Mouse (Mus musculus) brain, embryonic 18.5 days (tissue): ENCODE results near the gene Kcnn1.
"Not testable (repeated sequence)": the region's sequence is repeated elsewhere in the genome, so short reads cannot be mapped to it uniquely, and the experiment has no call there.

Experiments
- DNase-seq: peaks from one replicate; pipeline ENCODE4 v3.0.0-alpha.2; 2012; ENCODE audit warnings: low read depth, low spot score

The Kcnn1 gene

DNA sequence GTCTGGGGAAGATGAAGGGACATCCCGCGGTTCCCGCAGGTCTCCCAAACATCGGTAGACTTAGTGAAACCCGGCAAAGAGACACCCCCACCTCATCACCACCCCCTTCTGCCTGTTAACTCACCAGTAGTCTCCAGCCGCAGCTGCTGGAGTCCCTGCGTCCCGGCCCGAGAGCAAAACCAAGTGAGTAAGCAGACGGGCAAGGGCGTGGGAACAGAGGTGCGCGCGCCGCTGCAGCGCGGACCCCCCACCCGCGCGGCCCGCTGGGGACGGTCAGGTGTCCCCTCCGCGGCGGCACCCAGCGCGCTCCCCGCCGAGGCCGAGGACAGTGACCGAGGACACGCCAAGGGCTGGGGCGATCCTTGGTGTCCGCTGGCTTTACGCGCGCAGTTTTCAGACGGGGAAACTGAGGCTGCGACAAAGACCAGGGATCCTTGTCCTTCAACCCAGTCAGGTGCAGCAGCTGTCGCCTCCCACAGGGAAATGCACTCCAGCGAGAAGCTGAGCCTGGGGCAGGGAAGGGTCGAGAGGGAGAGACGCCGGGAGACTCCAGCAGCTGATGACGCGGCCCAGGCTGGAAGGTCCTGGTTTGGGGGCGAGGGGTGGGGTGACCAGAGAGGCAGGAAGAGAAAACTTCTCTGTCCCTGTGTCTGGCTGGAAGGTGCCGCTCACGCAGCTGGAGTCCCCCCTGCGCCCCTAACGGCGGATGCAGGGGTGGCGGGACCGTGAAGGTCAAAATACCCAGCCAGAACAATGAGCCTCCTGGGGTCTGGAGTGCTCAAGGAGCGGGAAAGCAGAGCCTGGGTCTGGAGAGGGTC is at the start of gene Kcnn1:
Gene Kcnn1 (minus strand): TSS at position 435 of the 818 bp plus-strand sequence.
- no peak for DNase-seq

DNA sequence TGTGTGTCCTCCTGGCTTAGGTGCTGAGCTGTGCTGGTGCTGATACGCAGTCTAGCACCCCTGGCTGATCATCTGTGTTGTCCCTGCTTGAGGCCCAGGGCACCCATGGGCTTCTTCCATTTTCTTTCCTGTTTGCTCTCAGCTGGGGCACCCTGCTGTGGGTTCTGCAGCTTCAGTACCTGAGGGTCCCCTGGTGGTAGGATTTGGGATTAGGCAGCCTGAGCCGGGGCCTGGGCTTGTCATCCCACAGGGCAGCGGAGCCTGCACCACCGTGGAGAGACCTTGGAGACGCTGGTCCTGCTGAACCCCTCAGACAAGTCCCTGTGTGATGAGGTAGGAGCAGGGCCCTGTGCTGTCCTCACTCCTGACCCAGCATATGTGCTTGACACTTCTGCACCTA is 48.5 kb upstream of the Kcnn1 start:
- DNase-seq: no peak

GRCm38 (mm10) chr8:70907518-70907917 is 44.5 kb upstream of the Kcnn1 start:
- no peak for DNase-seq

DNA sequence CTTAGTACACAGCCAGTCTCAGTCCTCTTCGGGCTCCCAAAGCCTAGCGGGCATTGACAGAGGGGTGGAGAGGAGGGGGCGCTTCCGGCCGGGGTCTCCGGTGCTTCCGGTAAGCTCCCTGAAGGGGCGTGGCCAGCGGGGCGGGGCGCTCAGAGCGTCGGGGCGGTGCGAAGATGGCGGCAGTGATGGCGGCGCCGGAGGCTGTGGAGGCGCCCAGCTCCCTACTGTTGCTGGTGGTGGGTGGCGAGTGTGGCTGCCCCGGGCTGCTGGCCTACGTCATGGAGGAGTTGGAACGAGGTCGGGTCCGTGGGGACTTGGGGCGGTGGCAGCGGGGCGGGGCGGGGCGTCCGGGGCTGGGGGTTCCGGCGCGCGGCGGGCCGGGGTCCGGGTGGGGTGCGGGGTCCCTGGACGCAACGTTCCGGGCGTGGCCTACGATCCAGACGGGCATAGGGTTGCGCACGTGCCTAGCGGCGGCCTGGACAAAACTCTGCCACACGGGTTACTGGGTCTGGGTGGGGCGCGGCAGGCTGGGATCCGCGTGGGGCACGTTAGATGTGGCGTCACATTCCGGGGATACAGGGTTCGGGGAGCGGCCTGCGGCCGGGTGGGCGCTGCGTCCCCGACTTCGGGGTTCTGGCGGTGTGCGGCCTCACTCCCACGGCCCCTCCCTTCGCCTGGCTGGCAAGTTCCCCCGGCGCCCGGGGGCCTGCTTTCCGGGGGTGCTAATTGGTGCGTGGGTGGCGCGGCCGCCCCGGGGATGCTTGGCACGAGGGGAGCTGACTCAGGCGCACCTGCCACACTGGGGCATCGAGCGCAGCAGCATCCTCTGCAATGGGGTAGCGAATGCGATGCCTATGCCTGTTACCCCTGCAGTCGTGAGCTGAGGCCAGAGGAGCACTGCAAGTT is 43.0 kb upstream of the Kcnn1 start, which contains the start of gene Map1s:
Gene Map1s (plus strand): TSS at position 102 of the 906 bp plus-strand sequence.
- DNase-seq: peak; percentile 80

DNA sequence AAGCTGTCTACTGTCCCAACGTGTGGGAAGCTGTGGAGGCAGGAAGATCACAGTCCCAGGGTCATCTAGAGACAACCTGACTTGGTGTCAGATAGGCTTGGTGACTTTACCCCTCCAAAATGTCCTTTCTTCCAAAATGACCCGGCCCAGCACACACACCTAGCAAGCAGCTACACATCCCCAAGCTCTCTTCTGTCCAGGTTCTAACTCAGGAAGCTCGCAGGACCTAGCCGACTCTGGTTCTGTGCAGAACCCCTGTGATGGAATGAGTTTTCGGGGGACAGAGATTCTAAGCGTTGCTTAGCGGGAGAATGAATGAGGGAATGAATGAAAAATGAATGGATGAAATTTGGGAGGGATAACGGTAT is 42.4 kb upstream of the Kcnn1 start:
- DNase-seq: no peak

DNA sequence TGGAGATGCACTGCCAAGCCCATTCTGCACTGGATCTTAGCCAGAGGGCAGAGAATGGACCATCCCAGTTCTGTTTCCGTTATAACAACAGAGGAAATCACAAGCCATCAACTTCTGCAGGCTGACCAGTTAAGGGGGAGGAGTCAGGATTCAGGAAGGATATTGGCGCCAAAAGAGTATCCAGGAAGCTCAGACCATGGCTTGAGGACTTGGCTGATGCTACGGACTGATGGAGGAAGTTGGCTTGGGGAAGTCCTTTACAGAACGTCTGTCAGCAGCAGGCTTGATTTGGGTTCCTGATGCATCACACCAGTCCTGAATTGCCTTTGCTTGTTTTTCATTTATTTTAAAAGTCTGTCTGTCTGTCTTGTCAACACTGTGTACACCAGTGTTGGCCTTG is 41.5 kb upstream of the Kcnn1 start:
- no peak for DNase-seq

DNA sequence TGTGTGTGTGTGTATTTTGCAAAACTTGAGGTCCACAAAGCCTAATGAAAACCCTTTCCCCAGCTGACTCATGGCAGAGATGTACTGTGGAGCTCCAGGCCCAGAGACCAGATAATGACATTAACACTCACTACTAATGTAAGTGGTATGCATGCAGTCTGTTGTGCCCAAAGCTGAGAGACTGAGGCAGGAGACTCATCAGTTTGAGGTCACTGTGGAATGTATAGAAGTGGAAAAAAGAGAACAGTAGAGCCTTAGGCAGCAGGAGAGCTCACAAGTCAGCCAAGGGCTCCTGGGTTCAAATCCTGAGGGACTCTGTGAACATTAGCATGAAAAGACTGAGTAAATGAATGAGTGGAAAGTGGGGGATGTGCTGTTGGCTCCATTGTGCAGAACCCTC is 40.5 kb upstream of the Kcnn1 start:
- no peak for DNase-seq

DNA sequence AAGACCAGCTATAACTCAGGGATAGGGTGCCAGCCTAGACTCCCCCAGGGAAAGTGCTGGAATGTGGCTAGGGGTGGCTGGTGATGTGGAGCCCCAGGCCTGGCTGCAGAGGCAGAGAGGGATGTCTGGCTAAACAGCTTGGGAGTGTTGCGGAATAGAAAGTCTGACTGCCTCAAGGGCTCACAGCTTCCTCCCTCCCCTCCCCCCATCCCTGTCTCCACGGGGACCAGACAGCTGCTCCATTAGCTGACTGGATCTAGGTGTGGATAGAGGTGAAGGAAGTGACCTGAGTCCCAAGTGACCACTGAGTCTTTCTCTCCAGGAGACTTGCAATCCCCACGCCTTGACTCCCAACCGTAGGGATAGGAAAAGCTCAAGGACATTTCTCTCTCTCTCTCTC is 40.1 kb upstream of the Kcnn1 start:
- DNase-seq: no peak

DNA sequence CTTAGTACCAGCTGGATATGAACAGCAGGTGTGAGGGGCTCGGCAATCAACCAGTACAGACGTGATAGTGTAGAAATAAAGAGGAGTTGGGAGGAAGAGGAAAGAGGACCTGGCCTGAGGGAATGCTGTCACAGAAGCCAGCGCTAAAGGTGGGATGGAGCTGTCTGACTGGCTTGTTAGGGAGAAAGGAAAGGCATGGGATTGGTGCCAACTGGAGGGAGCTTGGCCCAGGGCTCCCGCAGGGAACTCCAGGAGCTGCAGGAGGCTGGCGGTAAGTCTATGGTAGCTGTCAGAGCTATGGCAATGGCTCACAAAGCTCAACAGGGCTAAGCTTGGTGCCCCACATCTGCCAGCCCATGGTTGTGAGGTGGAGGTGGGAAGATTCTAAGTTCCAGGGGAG is 39.2 kb upstream of the Kcnn1 start:
- no peak for DNase-seq

DNA sequence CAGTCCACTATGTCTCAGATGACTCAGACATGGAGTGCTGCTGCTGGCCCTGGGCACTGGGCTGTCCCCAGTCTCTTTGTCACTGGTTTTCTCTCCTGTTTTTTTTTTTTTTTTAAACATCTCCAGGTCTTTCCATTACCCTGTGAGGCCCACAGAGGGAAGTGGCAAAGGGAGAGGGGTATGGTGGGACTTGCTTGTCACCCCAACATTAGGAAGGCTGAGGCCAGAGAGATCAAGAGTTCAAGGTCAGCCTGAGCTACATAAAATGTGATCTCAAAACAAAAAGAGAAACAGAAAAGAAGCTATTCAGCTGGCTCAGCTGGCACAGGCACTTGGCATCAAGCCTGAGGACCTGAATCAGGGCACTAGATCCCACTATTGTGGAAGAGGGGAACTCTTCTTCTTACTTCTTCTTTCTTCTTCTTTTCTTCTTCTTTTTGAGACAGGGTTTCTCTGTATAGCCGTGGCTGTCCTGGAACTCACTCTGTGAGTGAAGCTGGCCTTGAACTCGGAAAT is 37.9 kb upstream of the Kcnn1 start:
- no peak for DNase-seq

- no peak for DNase-seq
These were observed 36.2 kb upstream of the Kcnn1 start for GRCm38 (mm10) chr8:70899226-70899625.

DNA sequence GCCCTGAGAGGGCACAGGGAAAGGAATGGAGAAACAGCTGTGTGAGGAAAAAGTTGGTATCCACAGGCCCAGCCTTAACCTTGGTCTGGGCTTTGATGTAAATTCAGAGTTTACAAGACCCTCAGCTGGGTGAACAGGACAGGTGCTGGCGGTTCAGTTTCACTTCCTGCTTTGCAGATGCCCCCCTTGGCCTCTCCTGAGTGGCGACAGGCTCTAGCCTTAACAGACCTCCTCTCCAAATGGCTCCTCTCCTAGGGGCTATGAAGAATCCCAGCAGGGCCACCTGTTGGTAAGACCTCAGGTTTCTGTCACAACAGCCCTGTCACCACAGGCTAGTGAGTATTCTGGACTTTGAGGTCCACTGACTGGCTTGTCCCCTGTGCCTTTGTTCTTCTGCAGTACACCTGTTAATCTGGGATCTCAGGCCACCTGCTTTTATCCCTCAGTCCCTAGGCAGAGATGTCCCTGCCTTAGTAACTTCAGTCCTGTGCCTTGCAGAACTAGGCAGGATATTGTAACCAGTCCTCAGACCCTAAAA is 35.7 kb upstream of the Kcnn1 start:
- DNase-seq: no peak

DNA sequence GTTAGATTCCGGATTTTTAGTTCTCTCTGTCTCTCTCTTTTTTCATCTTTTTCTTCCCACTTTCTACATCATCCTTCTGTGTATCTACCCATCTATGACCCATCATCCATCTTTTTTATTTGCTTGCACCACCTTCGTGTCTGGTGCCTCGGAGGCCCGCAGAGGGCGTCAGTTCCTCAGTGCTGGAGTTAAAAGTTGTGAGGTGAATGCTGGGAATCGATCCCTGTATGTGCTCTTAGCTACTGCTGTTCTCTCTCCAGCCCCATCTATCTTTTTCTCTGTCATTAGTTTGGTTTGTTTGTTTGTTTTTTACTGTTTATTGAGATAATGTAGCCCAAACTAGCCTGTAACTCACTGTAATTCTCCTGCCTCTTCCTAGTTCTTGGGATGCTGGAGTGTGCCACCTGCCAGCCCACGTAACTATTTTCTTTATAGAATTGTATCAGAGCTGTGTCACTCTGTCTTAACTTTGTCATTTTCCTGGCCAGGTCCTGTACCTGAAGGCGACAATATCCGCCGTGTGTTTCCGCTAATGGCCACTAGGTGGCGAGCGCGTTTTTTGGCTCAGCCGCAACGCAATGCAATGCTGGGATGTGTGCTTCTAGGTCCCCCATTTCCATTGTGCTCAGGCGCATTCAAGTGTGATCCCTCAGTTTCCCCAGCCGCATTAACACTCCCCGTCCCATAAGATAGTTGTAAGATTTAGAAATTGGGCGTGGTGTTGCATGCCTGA is 34.8 kb upstream of the Kcnn1 start:
- peak; percentile 54 for DNase-seq

GRCm38 (mm10) chr8:70897021-70897680 is 34.1 kb upstream of the Kcnn1 start, which contains the start of gene Rpl18a:
Rpl18a (minus strand) TSS chr8:70897412.
- peak; percentile 99 for DNase-seq

- no peak for DNase-seq
These were observed 33.4 kb upstream of the Kcnn1 start for GRCm38 (mm10) chr8:70896316-70897020.

- not testable (repeated sequence) for DNase-seq
These were observed 32.7 kb upstream of the Kcnn1 start for GRCm38 (mm10) chr8:70895571-70896259.

GRCm38 (mm10) chr8:70894771-70895545 is 31.9 kb upstream of the Kcnn1 start:
- DNase-seq: no peak

- no peak for DNase-seq
These were observed 31.3 kb upstream of the Kcnn1 start for GRCm38 (mm10) chr8:70894385-70894720.
